Mouse (Mus musculus): ENCODE measurements around the gene Foxp2. TPM values are rescaled to one million over a fixed set of nuclear protein-coding genes. Genes with fewer than 3 reads are reported as not detected.

Foxp2 gene
- polyA plus RNA-seq, 1 experiment from 2014 or later: 8.7 TPM

DNA sequence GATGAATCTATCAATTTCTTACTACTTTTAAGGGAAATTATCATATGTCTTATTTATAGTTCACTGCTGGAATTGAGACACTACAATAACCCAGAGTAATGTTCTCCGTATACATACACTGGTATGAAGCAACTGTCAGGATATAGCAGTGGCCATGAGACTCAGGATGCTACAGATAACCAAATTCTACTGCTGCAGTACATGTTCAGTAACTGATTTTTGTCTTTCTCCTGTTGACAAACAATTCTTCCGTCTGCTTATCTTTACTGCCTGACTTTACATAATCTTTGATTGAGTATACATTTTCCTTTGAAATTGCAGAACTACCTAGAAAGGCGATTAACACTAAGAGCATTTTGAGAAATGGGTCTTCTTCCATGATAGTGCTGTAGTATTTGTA lies 127.3 kb downstream of the Foxp2 start:
- H3K4me2 ChIP-seq (replicated peaks; ENCODE audit: low read depth, low read length): no peak overlapping the region
- ATAC-seq (ENCODE audit: low FRiP score, low TSS enrichment): no peak
- H3K4me1 ChIP-seq (ENCODE audit: control insufficient read depth, insufficient read depth, low read length): no peaks in the 10 kb centered on the region
- no peaks in the 10 kb centered on the region for H3K36me3 ChIP-seq (ENCODE audit: control insufficient read depth, insufficient read depth, low read length)
- H3K27ac ChIP-seq (ENCODE audit: low read depth, low read length): no peak overlapping the region
- H3K27me3 ChIP-seq (ENCODE audit: control insufficient read depth, insufficient read depth, low read length): no peaks in the 10 kb centered on the region
- no peaks in the 10 kb centered on the region for H3K9me3 ChIP-seq (ENCODE audit: control insufficient read depth, low read length)
- H3K9ac ChIP-seq (ENCODE audit: low read depth, low read length): no peak overlapping the region
- 91% methylated on average over 3 of the region's 3 CpGs for WGBS
- no peak overlapping the region for H3K4me3 ChIP-seq (ENCODE audit: low read length)

GRCm38 (mm10) chr6:15029446-15030125 lies 128.4 kb downstream of the Foxp2 start:
- no peak overlapping the region for H3K9ac ChIP-seq (ENCODE audit: low read depth, low read length)
- no peak overlapping the region for H3K27ac ChIP-seq (ENCODE audit: low read depth, low read length)
- 86% methylated on average over 7 of the region's 7 CpGs for WGBS
- H3K4me2 ChIP-seq (replicated peaks; ENCODE audit: low read depth, low read length): no peak overlapping the region
- no peak for ATAC-seq (ENCODE audit: low FRiP score, low TSS enrichment)
- no peaks in the 10 kb centered on the region for H3K36me3 ChIP-seq (ENCODE audit: control insufficient read depth, insufficient read depth, low read length)
- no peak overlapping the region for H3K4me3 ChIP-seq (ENCODE audit: low read length)
- no peaks in the 10 kb centered on the region for H3K9me3 ChIP-seq (ENCODE audit: control insufficient read depth, low read length)
- H3K27me3 ChIP-seq (ENCODE audit: control insufficient read depth, insufficient read depth, low read length): no peaks in the 10 kb centered on the region
- no peaks in the 10 kb centered on the region for H3K4me1 ChIP-seq (ENCODE audit: control insufficient read depth, insufficient read depth, low read length)

- 86% methylated on average over 1 of the region's 1 CpGs for WGBS
- H3K9ac ChIP-seq (ENCODE audit: low read depth, low read length): no peak overlapping the region
- H3K27me3 ChIP-seq (ENCODE audit: control insufficient read depth, insufficient read depth, low read length): no peaks in the 10 kb centered on the region
- no peak overlapping the region for H3K4me2 ChIP-seq (replicated peaks; ENCODE audit: low read depth, low read length)
- H3K27ac ChIP-seq (ENCODE audit: low read depth, low read length): no peak overlapping the region
- no peaks in the 10 kb centered on the region for H3K36me3 ChIP-seq (ENCODE audit: control insufficient read depth, insufficient read depth, low read length)
- H3K4me3 ChIP-seq (ENCODE audit: low read length): no peak overlapping the region
- ATAC-seq (ENCODE audit: low FRiP score, low TSS enrichment): no peak
- no peaks in the 10 kb centered on the region for H3K9me3 ChIP-seq (ENCODE audit: control insufficient read depth, low read length)
- H3K4me1 ChIP-seq (ENCODE audit: control insufficient read depth, insufficient read depth, low read length): no peaks in the 10 kb centered on the region
Observed at GRCm38 (mm10) chr6:15063246-15063645, 162.1 kb downstream of the Foxp2 start.

DNA sequence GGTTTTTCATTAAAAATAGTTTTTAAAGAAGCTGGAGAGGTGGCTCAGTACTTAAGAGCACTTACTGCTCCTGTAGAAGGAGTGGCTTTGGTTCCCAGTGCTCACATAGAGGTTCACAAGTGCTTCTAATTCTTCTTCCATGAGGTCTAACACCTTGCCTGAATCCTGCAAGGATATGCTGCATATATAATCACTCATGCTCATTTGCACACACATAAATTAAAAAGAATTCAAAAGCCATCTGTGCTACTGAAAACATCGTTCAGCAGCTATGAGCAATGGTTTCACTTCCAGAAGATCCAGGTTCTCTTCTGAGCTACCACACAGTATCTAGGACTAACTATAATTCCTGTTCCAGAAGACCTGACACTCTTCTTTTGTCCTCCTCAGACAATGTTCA lies 200.4 kb downstream of the Foxp2 start:
- WGBS: 79% methylated on average over 1 of the region's 1 CpGs
- H3K9ac ChIP-seq (ENCODE audit: low read depth, low read length): no peak overlapping the region
- no peak for ATAC-seq (ENCODE audit: low FRiP score, low TSS enrichment)

DNA sequence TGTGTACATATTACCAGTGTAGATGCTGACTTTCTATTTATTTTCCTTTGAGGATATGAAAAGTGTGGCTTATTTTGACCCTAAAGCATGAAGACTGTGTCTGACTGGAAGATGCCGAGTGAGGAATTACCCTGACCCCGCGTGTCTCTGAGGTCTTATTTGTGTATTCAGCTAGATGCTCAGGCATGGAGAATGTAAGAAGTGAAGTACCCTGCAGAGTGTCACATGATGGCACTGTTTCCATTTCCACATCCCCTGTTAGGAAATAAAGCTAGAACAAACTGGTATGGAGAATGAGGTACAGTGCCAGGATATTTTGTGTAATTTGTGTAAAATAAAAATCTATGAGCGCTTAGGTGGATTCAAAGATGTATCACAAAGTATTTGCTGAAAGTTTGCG lies 219.8 kb downstream of the Foxp2 start:
- Histone ChIP-seq H3K27me3 (ENCODE audit: control insufficient read depth, insufficient read depth, low read length) (no peaks in the 10 kb centered on the region), H3K4me2 (replicated peaks; ENCODE audit: low read depth, low read length) (no peak overlapping the region), H3K9ac (ENCODE audit: low read depth, low read length) (no peak overlapping the region), H3K4me1 (ENCODE audit: control insufficient read depth, insufficient read depth, low read length) (no peaks in the 10 kb centered on the region), H3K27ac (ENCODE audit: low read depth, low read length) (no peak overlapping the region), H3K4me3 (ENCODE audit: low read length) (no peak overlapping the region), H3K9me3 (ENCODE audit: control insufficient read depth, low read length) (no peaks in the 10 kb centered on the region), H3K36me3 (ENCODE audit: control insufficient read depth, insufficient read depth, low read length) (no peaks in the 10 kb centered on the region)
- WGBS: 82% methylated on average over 5 of the region's 5 CpGs
- ATAC-seq (ENCODE audit: low FRiP score, low TSS enrichment): no peak

More for the DNA sequence above, 200.4 kb downstream of the Foxp2 start:
- H3K27me3 ChIP-seq (ENCODE audit: control insufficient read depth, insufficient read depth, low read length): no peaks in the 10 kb centered on the region
- no peaks in the 10 kb centered on the region for H3K36me3 ChIP-seq (ENCODE audit: control insufficient read depth, insufficient read depth, low read length)
- no peak overlapping the region for H3K4me2 ChIP-seq (replicated peaks; ENCODE audit: low read depth, low read length)
- no peaks in the 10 kb centered on the region for H3K9me3 ChIP-seq (ENCODE audit: control insufficient read depth, low read length)
- no peak overlapping the region for H3K27ac ChIP-seq (ENCODE audit: low read depth, low read length)
- no peak overlapping the region for H3K4me3 ChIP-seq (ENCODE audit: low read length)
- H3K4me1 ChIP-seq (ENCODE audit: control insufficient read depth, insufficient read depth, low read length): no peaks in the 10 kb centered on the region

GRCm38 (mm10) chr6:15121339-15121738 lies 220.2 kb downstream of the Foxp2 start:
- H3K9me3 ChIP-seq (ENCODE audit: control insufficient read depth, low read length): no peaks in the 10 kb centered on the region
- no peak overlapping the region for H3K4me2 ChIP-seq (replicated peaks; ENCODE audit: low read depth, low read length)
- no peaks in the 10 kb centered on the region for H3K27me3 ChIP-seq (ENCODE audit: control insufficient read depth, insufficient read depth, low read length)
- no peak overlapping the region for H3K9ac ChIP-seq (ENCODE audit: low read depth, low read length)
- ATAC-seq (ENCODE audit: low FRiP score, low TSS enrichment): no peak
- no peaks in the 10 kb centered on the region for H3K4me1 ChIP-seq (ENCODE audit: control insufficient read depth, insufficient read depth, low read length)
- H3K36me3 ChIP-seq (ENCODE audit: control insufficient read depth, insufficient read depth, low read length): no peaks in the 10 kb centered on the region
- H3K27ac ChIP-seq (ENCODE audit: low read depth, low read length): no peak overlapping the region
- no peak overlapping the region for H3K4me3 ChIP-seq (ENCODE audit: low read length)

- H3K4me1 ChIP-seq (ENCODE audit: control insufficient read depth, insufficient read depth, low read length): no peaks in the 10 kb centered on the region
- no peak overlapping the region for H3K4me2 ChIP-seq (replicated peaks; ENCODE audit: low read depth, low read length)
- no peaks in the 10 kb centered on the region for H3K27me3 ChIP-seq (ENCODE audit: control insufficient read depth, insufficient read depth, low read length)
- 84% methylated on average over 2 of the region's 2 CpGs for WGBS
- no peak overlapping the region for H3K27ac ChIP-seq (ENCODE audit: low read depth, low read length)
- H3K9me3 ChIP-seq (ENCODE audit: control insufficient read depth, low read length): no peaks in the 10 kb centered on the region
- no peak for ATAC-seq (ENCODE audit: low FRiP score, low TSS enrichment)
- H3K9ac ChIP-seq (ENCODE audit: low read depth, low read length): no peak overlapping the region
- H3K4me3 ChIP-seq (ENCODE audit: low read length): no peak overlapping the region
- no peaks in the 10 kb centered on the region for H3K36me3 ChIP-seq (ENCODE audit: control insufficient read depth, insufficient read depth, low read length)
Observed at GRCm38 (mm10) chr6:15130142-15130541, 229.0 kb downstream of the Foxp2 start.

DNA sequence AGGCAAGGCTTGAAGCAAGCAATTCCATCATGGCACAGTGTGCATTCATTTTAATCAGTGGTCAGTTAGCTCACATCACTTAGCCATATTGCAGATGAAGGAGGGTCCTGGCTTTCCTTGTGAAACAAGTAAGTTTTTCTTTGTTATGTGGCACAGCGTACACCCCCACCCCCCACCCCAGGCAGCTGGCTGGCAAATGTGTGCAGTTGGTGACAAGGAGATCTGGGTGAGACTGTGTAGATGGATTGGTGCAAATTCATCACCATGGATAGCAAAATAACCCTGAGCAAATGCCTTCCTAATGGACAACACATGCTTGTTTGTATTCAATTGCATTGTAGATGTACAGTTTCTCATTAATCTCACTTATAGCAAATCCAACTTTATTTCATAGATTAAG lies 240.9 kb downstream of the Foxp2 start:
- Histone ChIP-seq H3K4me2 (replicated peaks; ENCODE audit: low read depth, low read length) (no peak overlapping the region), H3K9ac (ENCODE audit: low read depth, low read length) (no peak overlapping the region), H3K27ac (ENCODE audit: low read depth, low read length) (no peak overlapping the region), H3K9me3 (ENCODE audit: control insufficient read depth, low read length) (no peaks in the 10 kb centered on the region), H3K4me1 (ENCODE audit: control insufficient read depth, insufficient read depth, low read length) (no peaks in the 10 kb centered on the region), H3K27me3 (ENCODE audit: control insufficient read depth, insufficient read depth, low read length) (no peaks in the 10 kb centered on the region), H3K36me3 (ENCODE audit: control insufficient read depth, insufficient read depth, low read length) (no peaks in the 10 kb centered on the region), H3K4me3 (ENCODE audit: low read length) (no peak overlapping the region)
- 81% methylated on average over 1 of the region's 1 CpGs for WGBS
- ATAC-seq (ENCODE audit: low FRiP score, low TSS enrichment): no peak

- H3K4me3 ChIP-seq (ENCODE audit: low read length): no peak overlapping the region
- no peaks in the 10 kb centered on the region for H3K4me1 ChIP-seq (ENCODE audit: control insufficient read depth, insufficient read depth, low read length)
- no peak overlapping the region for H3K9ac ChIP-seq (ENCODE audit: low read depth, low read length)
- H3K4me2 ChIP-seq (replicated peaks; ENCODE audit: low read depth, low read length): no peak overlapping the region
- no peaks in the 10 kb centered on the region for H3K27me3 ChIP-seq (ENCODE audit: control insufficient read depth, insufficient read depth, low read length)
- no peak overlapping the region for H3K27ac ChIP-seq (ENCODE audit: low read depth, low read length)
- no peak for ATAC-seq (ENCODE audit: low FRiP score, low TSS enrichment)
- H3K9me3 ChIP-seq (ENCODE audit: control insufficient read depth, low read length): no peaks in the 10 kb centered on the region
- no peaks in the 10 kb centered on the region for H3K36me3 ChIP-seq (ENCODE audit: control insufficient read depth, insufficient read depth, low read length)
- WGBS: 75% methylated on average over 3 of the region's 3 CpGs
Observed at GRCm38 (mm10) chr6:15151619-15152018, 250.5 kb downstream of the Foxp2 start.

Data from kidney, embryonic 14.5 days (tissue).